Mouse (Mus musculus): Measurements from ENCODE around the gene AU022252.

GRCm38 (mm10) chr4:119266606-119267005 is 34.1 kb upstream of the AU022252 start:
- TF ChIP-seq CTCF (IDR thresholded peaks at IDR 0.05) (no peak), EP300 (IDR thresholded peaks at IDR 0.05; ENCODE audit: insufficient read depth, low read depth, low read length) (no peak)

Measured in heart, adult 2 months (tissue).